Mouse (Mus musculus): ENCODE measurements around the gene Cgnl1.

The Cgnl1 gene

GRCm38 (mm10) chr9:71716995-71717394 lies 54.4 kb downstream of the Cgnl1 start:
- no peak for DNase-seq (ENCODE audit: low spot score in 2 of 2)

GRCm38 (mm10) chr9:71710776-71711175 lies 60.6 kb downstream of the Cgnl1 start:
- no peak for DNase-seq (ENCODE audit: low spot score in 2 of 2)

GRCm38 (mm10) chr9:71709199-71709598 lies 62.2 kb downstream of the Cgnl1 start:
- DNase-seq (ENCODE audit: low spot score in 2 of 2): no peak

- DNase-seq (ENCODE audit: low spot score in 2 of 2): no peak
Measured at GRCm38 (mm10) chr9:71707989-71708388, 63.4 kb downstream of the Cgnl1 start.

GRCm38 (mm10) chr9:71704332-71705014 lies 66.9 kb downstream of the Cgnl1 start:
- DNase-seq (ENCODE audit: low spot score in 2 of 2): no peak

- DNase-seq (ENCODE audit: low spot score in 2 of 2): no peak
Measured at GRCm38 (mm10) chr9:71699087-71699486, 72.3 kb downstream of the Cgnl1 start.

- DNase-seq (ENCODE audit: low spot score in 2 of 2): no peak
Measured at GRCm38 (mm10) chr9:71698116-71698515, 73.3 kb downstream of the Cgnl1 start.

- no peak for DNase-seq (ENCODE audit: low spot score in 2 of 2)
Measured at GRCm38 (mm10) chr9:71697189-71697588, 74.2 kb downstream of the Cgnl1 start.

- no peak for DNase-seq (ENCODE audit: low spot score in 2 of 2)
Measured at GRCm38 (mm10) chr9:71696762-71697161, 74.6 kb downstream of the Cgnl1 start.

- no peak for DNase-seq (ENCODE audit: low spot score in 2 of 2)
Measured at GRCm38 (mm10) chr9:71695133-71695532, 76.3 kb downstream of the Cgnl1 start.

- DNase-seq (ENCODE audit: low spot score in 2 of 2): no peak
Measured at GRCm38 (mm10) chr9:71694223-71694622, 77.2 kb downstream of the Cgnl1 start.

- DNase-seq (ENCODE audit: low spot score in 2 of 2): no peak
Measured at GRCm38 (mm10) chr9:71693771-71694170, 77.6 kb downstream of the Cgnl1 start.

GRCm38 (mm10) chr9:71692165-71692564 lies 79.2 kb downstream of the Cgnl1 start:
- no peak for DNase-seq (ENCODE audit: low spot score in 2 of 2)

GRCm38 (mm10) chr9:71689369-71690073 lies 81.9 kb downstream of the Cgnl1 start:
- DNase-seq (ENCODE audit: low spot score in 2 of 2): no peak

GRCm38 (mm10) chr9:71686463-71686862 lies 84.9 kb downstream of the Cgnl1 start:
- no peak for DNase-seq (ENCODE audit: low spot score in 2 of 2)

GRCm38 (mm10) chr9:71684772-71685171 lies 86.6 kb downstream of the Cgnl1 start:
- no peak for DNase-seq (ENCODE audit: low spot score in 2 of 2)

GRCm38 (mm10) chr9:71680381-71680780 lies 91.0 kb downstream of the Cgnl1 start:
- DNase-seq (ENCODE audit: low spot score in 2 of 2): no peak

- DNase-seq (ENCODE audit: low spot score in 2 of 2): no peak
Measured at GRCm38 (mm10) chr9:71679103-71679815, 92.1 kb downstream of the Cgnl1 start.

- DNase-seq (ENCODE audit: low spot score in 2 of 2): no peak
Measured at GRCm38 (mm10) chr9:71676988-71677688, 94.3 kb downstream of the Cgnl1 start.

GRCm38 (mm10) chr9:71675799-71676414 lies 95.5 kb downstream of the Cgnl1 start:
- DNase-seq (ENCODE audit: low spot score in 2 of 2): no peak

GRCm38 (mm10) chr9:71675216-71675615 lies 96.2 kb downstream of the Cgnl1 start:
- DNase-seq (ENCODE audit: low spot score in 2 of 2): no peak

- DNase-seq (ENCODE audit: low spot score in 2 of 2): no peak
Measured at GRCm38 (mm10) chr9:71674476-71674875, 96.9 kb downstream of the Cgnl1 start.

Measured in left cerebral cortex, adult 9 months (tissue).